Mouse (Mus musculus) liver (tissue): ENCODE data around the gene Nrp1.

Experiments
- DNase-seq: peaks from one replicate; pipeline ENCODE4 v3.0.0-alpha.2; 2020; ENCODE audit warnings: mixed read lengths

The Nrp1 gene

GRCm38 (mm10) chr8:128516846-128517446 lies 158.5 kb downstream of the Nrp1 start:
- no peak for DNase-seq

DNA sequence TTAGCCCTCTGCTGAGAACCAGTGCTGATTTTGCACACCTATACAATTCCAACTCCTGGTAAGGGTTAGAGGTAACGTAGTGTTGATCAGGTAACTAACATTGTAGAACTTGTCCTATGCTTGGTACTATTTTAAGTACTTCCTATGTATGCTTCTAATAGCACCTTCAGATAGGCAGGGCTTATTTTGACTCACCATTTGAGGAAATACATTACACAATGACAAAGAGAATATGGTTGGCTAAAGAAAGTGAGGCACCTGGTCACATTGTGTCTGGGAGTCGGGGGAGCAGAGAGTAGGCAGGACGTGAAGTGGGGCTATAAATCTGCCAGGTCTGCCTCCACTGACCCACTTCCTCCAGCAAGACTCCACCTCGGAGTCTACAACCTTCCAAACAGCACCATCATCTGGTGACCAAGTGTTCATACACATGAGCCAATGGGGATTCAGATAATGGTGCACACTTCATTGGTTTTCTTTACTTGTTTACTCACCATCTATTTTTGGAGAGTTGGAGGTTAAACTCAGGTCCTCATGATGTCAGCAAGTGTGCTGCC lies 159.2 kb downstream of the Nrp1 start:
- no peak for DNase-seq

GRCm38 (mm10) chr8:128519366-128519765 lies 161.0 kb downstream of the Nrp1 start:
- peak; percentile 13 for DNase-seq

DNA sequence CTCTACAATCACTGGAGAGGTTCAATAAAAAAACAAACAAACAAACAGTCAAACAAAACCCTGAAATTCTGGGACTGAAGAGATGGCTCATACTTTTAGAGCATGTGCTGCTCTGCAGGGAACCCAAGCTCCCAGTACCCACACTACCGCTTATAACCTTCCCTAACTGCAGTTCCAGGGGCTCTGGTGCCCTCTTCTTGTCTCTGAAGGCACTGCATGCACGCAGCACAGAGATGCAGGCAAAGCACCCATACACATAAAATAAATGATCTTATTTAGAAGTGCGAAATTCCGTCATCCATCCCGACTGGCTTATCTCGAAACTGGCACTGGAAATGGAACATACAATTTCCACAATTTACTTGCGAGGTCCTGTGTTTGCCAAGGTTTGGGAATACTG lies 165.4 kb downstream of the Nrp1 start:
- DNase-seq = no peak

DNA sequence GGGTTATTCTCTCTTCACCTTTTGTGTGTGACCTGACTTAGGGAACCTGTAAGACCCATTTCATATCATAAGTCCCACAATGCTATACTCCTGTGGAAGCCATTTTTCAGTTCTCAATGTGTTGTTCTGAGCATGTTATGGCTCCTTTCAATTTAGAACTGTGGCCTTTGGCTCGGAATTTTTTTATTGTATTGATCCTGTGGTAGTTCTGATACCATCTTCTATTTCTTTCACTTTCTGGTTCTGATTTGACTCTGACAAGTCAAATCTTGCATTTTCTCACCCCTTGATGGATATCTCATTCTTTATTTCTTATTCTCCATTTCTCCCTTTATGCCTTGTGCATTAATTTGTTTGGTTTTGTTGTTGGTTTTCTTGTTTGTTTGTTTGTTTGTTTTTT lies 167.5 kb downstream of the Nrp1 start:
- no peak for DNase-seq

GRCm38 (mm10) chr8:128528591-128529383 lies 170.4 kb downstream of the Nrp1 start:
- no peak for DNase-seq

- no peak for DNase-seq
Measured at GRCm38 (mm10) chr8:128534442-128534871, 176.1 kb downstream of the Nrp1 start.

DNA sequence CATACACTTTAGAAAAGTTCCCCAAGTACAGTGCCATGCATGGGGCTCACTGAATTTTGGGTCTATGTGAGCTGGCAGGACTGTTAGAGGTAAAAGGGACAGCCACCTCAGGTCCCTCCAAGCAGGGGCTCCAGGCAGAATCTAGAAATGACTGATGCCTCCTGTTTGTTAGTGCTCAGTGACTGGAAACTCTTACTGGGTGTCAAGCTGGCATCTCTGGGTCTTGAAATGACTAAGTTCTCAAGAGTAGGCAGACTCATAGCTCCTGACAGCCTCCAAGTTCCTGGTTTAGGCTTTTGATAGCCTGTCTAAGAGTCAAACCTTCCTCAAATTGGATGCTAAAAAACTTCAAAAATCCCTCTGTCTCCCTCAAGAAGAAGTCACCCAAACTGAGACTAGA lies 177.3 kb downstream of the Nrp1 start:
- no peak for DNase-seq

GRCm38 (mm10) chr8:128538378-128538777 lies 180.0 kb downstream of the Nrp1 start:
- no peak for DNase-seq

DNA sequence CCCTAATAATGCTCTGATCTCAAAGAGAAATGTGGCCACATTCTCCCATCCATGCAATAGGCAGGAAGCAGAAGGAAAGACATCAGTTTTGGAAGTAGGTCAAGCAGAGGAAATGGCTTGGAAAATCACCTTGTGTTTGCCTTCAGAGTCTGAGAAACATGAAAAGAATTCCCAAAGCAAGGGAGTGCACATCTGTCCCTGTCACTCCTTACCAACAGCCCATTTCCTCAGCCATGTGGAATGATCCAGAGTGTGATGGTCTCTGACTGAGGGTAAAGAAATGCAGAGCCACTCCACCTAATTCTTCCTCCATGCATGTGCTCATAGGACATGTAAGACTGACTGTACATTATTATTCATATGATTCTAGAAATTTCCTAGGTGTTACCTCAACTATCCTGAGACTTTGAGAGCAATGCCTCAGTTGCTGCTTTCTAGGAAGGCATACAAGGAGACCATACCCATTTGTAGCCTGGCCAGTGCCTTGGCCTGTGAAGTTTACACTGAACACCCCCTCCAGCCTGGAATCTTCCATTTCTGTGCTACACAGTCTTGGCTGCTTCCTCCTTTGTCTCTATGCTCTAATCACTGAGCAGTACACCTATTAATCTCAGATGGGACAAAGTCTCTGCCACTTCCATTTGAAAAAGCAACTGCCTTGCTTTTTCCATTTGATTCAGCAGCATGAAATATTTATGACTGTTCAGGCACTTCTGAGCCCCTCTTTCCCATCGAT lies 183.1 kb downstream of the Nrp1 start:
- no peak for DNase-seq

- no peak for DNase-seq
Measured at GRCm38 (mm10) chr8:128544128-128544846, 185.9 kb downstream of the Nrp1 start.

DNA sequence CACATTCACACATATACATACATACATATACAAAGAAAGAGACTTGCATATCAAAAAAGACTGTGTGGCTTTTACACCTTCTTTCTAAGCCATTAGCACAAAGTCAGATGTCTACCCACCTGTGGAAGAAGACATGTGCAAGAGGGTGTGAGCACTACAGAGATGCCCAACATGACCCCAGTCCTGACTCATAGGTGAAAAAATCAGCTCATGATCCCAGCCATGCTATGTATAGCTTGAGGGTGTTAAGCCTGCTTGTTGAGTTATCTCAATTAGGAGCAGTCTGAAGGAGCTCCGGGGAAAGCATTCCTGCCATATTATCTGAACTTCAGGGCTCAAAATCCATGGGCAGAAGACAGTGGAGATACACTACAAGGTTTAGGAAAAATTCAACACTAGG lies 187.9 kb downstream of the Nrp1 start:
- DNase-seq = no peak

DNA sequence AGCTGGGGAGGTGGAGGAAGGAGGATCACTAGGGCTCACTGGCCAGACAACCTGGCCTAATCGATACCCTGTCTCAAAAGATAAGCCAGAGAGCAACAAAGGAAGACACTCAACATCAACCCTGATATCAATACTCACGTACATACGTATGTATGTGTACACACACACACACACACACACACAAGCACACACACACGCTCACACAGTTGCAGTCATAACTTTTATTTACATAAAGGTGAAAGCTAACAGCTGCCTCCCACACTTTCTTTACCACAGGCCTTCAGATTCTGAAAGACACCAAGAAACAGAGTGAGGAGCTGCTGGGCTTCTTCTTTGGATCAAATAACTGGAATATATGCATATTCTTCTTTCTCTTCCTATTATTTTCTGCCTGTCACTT lies 189.0 kb downstream of the Nrp1 start:
- DNase-seq = no peak

DNA sequence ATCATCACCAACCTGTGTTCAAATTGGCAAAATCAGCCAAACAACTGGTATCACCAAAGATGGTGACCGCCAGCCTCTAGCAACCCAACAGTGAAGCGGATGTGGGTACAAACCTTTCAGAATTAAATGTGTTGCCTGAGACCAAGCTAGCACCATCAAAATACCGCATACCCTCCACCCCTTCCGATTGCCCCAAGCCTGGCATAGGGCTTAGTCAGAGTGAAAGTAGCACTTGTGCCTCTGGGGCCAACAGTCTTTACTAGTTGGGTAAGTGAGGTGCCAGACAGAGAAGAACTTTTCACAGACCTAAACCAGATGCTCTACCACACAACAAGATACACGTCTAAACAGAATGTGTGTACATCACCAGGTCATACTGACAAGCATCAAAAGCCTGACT lies 191.3 kb downstream of the Nrp1 start:
- no peak for DNase-seq

GRCm38 (mm10) chr8:128551421-128552139 lies 193.2 kb downstream of the Nrp1 start:
- DNase-seq = peak; percentile 58
